Mouse (Mus musculus): ENCODE results near the gene Rubcn.
"Not testable (repeated sequence)": the region's sequence is repeated elsewhere in the genome, so short reads cannot be mapped to it uniquely, and the experiment has no call there.

The Rubcn gene
- long read RNA-seq, experiment 1, full-length matches to known transcripts: 2 of 6 reads
- long read RNA-seq, experiment 1, partial matches to known transcripts: 1 of 6 reads
- long read RNA-seq, experiment 1, other reads (novel, unspliced or antisense): 3 of 6 reads
- long read RNA-seq, experiment 2, full-length matches to known transcripts: 2 of 4 reads
- long read RNA-seq, experiment 2, partial matches to known transcripts: 1 of 4 reads
- long read RNA-seq, experiment 2, other reads (novel, unspliced or antisense): 1 of 4 reads

DNA sequence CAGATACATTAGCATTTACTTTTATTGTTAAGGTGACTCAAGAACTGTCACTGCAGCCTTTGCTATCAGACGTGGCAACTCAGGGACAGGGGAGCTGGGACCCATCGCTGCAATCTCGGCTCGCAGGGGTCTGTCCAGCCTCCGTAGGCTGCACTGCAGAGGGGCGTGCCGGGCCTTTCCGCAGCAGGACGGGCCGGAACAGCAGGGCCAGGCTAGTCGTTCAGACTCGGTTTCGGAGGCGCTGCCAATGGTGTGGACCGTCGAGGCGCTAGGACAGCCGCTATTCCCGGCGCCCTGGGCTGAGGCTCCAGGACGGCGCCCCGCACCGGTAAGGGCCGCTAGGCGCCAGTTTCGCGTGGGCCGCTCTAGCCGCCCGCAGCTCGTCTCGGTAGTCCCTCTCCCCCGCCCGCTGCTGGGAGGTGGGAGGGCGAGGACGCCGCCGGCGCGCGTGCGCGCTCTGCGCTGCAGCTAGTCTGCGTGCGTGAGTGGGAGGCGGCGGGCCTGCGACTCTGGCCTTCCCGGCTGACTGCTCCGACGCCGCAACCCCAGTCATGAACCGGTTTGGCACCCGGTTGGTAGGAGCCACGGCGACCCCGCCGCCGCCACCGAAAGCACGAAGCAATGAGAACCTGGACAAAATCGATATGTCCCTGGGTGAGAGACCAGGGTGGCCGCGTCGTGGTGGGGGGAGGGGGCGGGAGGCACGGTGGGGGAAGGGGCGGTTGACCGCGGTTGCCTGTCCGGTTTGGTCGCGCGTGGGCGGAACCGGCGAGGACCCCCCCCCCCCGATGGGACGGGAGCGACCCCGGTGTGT lies at the start of gene Rubcn, which contains the start of gene Fyttd1:
Gene Rubcn (minus strand): TSS at position 424 of the 814 bp plus-strand sequence.
Gene Fyttd1 (plus strand): TSS at position 158 of the 814 bp plus-strand sequence.
- intact Hi-C loops (cut with DNase I): no loop called here

DNA sequence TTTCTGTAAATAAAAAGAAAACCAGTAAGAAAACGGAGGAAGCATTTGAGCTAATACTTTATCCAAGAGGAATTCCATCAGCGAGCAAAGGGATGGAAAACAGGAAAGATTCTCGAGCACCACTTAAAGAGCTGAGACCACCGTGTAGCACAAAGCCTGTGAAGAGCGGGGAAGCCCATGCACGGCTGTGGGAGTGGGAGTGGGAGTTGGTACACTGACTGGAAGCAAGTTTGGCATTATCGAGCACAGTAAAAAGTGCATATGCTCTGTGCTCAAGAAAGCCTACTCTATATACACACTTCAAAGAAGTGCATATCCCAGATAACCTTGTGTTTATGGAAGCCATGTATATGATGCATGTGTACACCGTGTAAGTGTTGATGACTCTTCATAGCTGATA lies 49.5 kb upstream of the Rubcn start:
- intact Hi-C loops (cut with DNase I): no loop called here

- intact Hi-C loops (cut with DNase I): not testable (repeated sequence)
Measured at GRCm38 (mm10) chr16:32926629-32927028, 49.1 kb upstream of the Rubcn start.

DNA sequence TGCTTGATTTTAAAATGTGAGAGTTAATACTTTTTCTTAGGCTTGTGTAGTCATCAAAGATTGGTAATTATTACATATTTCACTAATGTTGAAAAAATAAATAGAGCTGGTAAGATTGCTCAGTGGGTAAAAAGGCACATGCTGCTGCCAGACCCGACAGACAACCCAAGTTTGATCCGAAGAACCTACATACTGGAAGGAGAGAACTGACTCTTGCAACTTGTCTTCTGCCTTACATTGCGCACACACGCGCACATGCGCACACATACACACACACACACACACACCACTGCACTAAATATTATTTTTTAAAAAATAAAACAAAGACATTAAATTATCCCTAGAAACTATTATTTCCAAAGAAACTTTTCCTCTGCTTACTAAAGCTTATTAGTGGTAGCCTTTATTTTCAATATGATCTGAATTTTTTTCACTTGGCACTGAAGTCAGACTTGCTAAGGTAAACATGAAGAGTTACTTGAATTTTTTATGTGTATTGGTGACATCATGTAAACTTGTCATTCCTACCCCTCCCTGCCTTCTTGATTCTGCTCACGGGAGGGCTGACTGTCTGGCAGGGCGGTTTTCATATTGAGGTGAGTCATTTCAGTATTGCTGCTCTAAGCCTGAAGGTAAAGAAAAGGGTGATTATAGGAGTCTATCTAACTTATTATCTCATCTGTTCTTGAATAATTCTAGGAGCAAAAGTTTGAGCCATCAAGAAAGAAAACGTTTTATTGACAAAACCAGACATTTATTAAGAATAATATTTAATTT lies 37.9 kb upstream of the Rubcn start:
- intact Hi-C loops (cut with DNase I): no loop called here

DNA sequence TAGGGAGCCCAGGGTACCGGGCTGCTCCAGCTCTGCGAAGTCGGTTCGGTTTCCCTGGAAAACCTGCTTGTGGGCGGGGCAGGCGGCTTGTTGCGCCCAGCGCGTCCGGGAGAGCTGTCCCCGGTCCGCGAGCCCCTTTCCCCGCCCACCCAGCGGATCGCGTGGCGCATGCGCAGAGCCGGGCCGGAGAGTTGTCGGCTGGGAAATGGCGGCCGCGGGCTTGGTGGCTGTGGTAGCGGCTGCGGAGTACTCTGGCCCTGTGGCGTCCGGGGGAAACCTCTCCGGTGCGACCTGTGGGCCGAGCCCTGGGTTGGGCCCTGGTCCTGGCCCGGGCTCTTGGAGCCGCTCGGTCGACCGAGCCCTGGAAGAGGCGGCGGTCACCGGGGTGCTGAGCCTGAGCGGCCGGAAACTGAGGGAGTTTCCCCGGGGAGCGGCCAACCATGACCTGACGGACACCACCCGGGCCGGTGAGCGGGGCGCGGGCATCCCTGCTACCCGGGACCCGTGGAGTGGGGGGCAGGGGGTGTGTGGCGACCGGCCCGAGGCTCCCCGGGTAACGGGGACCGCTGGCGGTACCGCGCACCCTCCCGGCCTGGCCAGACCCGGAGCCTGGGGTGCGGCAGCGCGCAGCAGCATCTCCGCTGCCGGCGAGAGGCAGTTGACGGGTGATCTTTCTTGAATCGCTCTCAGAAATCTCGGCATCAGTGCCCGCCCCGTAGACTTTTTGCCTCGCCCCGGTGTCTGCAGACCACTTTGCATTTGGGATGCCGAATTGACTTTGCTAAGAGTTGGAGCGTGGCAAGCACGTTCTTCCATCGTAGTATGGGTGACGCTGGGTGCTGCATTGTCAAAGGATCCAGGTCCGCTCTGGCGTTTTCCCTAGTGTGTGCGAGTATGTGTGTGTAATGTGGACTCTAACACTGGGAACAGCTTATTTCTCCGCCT lies 36.6 kb upstream of the Rubcn start, which contains the start of gene Lrch3:
Gene Lrch3 (plus strand): TSS at position 164 of the 945 bp plus-strand sequence.
- intact Hi-C loops (cut with DNase I): no loop called here

GRCm38 (mm10) chr16:32913212-32913611 lies 35.6 kb upstream of the Rubcn start:
- intact Hi-C loops (cut with DNase I): no loop called here

DNA sequence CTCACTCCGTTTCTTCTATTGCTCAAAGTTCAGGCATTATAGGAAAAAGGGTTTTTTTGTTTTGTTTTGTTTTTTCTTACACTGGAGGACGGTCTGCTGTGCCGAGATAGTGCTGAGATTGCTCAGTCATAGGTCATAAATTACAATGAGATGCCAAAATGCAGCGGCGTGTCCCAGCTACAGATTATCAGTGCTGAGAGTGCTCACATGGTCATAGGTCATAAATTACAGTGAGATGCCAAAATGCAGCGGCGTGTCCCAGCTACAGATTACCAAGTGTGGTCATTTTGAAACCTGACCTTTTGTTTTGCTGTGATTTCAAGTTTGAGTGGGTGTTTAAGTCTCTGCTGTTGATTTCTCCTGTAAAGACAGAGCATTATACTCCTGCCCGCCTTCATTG lies 29.2 kb upstream of the Rubcn start:
- intact Hi-C loops (cut with DNase I): loop anchor here (10.0 kb wide), 1 partner anchor 48 kb away; no protein-coding TSS in a partner anchor

GRCm38 (mm10) chr16:32906186-32906585 lies 28.6 kb upstream of the Rubcn start:
- intact Hi-C loops (cut with DNase I): loop anchor here (10.0 kb wide), 1 partner anchor 49 kb away; no protein-coding TSS in a partner anchor

DNA sequence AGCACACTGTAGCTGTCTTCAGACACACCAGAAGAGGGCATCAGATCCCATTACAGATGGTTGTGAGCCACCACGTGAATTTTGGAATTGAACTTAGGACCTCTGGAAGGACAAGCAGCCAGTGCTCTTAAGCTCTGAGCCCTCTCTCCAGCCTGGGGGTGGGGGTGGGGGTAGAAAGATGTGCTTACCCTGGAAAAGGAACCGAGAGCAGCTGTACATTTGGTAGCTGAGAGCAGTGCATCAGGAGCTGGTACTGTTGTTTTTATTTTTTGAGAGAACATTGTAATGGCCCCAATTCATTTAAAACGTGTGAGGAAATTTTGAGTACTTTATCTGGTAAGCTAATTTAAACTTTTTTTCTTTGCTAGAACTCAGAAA lies 24.5 kb upstream of the Rubcn start:
- intact Hi-C loops (cut with DNase I): loop anchor here (10.0 kb wide), 1 partner anchor 53 kb away; no protein-coding TSS in a partner anchor

DNA sequence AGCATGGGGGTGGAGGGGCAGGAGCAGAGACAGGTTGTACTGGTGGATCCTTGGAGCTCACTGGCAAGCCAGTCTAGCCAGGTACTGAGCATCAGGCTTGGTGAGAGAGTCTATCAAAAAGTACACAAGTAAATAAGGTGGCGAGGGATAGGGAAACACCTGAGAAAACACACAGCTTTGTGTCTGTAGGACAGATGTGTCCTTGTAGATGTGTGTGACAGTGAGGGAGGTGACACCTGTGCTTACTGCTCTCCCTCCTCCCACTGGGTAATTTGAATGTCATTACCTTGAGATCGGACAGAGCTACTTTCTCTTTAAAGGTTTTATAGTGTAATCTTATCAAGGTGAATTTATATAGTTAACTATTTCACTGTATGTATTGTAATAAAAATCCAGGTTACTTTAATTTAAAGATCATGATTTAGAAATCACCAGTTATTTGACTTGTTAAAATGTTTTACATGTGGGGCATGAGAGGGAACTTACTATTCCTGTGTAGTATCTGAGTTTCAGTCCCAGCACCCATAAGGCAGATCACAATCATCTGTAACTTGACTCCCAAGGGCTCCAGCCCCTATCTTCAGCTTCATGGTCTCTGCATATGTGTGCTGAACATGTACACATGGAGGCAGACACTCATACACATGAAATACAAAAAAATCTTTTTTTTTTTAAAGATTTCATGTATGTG lies 23.9 kb upstream of the Rubcn start:
- intact Hi-C loops (cut with DNase I): loop anchor here (10.0 kb wide), 1 partner anchor 53 kb away; no protein-coding TSS in a partner anchor

DNA sequence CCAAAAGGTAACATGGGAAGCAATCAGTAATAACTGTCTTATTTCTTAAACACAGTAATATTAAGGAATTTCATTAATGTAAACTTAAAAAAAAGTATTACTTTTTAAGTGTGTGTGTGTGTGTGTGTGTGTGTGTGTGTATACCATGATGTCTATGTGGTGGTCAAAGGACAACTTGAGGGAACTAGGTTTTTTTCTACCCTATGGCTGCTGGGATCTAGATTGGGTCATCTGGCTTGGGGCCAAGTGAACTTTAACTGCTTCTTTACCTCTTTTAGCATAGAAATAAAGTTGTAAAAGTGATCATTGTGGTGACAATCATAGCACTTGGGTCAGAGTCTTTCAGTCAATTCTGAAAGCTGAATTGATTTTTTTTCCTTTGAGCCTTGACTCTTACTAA lies 18.6 kb upstream of the Rubcn start:
- intact Hi-C loops (cut with DNase I): no loop called here

DNA sequence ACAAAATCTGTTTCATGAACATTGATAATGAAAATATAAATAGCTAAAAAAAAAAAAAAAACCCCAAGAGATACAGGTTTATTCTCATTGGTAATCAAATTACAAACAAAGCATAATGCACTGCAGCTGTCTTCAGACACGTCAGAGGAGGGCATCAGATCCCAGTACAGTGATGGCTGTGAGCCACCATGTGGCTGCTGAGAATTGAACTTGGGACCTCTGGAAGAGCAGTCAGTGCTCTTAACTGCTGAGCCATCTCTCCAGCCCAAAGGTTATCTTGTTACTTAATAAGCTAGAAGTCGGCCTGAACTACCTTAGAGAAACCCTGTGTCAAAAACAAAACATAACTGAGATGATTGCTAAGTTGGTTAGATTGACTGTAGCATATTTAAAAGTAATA lies 12.3 kb upstream of the Rubcn start:
- intact Hi-C loops (cut with DNase I): loop anchor here (5.0 kb wide), 1 partner anchor 78 kb away; the partner anchor contains the start of gene Smbd1

- intact Hi-C loops (cut with DNase I): no loop called here
Measured at GRCm38 (mm10) chr16:32887996-32888395, 10.4 kb upstream of the Rubcn start.

- intact Hi-C loops (cut with DNase I): no loop called here
Measured at GRCm38 (mm10) chr16:32881538-32881937, 4.0 kb upstream of the Rubcn start.

DNA sequence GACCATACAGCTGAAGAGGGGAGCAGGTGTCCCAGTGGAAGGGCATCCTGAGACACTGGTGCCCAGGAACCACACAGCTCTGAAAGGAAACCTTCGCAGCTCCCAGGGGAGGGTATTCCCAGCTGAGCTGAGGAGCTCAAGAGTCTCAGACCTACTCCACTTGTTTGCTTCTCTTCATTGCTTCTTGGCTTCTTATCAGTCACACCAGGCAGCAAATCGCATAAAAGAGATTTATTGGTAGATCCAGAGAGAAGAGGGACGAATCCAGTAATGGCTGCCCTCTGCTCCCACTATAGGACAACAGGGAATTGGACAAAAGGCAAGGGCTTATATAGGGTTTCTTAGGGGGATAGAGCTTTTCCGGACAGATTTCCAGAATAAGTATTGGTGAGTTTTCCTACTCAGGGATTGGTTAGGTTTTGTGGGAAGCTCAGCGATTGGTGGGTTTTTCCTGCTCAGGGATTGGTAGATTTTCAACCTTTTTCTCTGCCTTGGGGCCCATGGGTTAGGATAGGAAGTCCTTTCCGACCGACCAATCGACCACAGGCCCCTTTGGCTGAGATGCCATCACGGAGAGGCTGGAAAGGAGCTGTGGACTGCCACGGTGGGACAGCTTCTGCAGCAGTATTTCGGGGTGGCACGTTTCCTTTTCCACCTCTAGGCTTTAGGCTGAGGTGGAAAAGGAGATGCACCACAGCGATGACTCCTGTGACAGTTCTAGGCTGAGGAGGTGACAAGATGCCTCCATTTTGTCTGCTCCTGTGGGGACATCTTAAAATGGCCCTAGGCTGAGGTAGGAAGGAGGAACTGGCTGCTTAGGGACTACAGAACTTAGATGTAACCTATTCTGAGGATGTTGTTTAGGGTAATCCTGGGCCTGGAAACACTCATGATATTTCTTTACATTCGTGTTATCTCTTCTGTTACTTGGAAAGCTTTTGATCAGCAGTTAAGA lies 1.7 kb upstream of the Rubcn start:
- intact Hi-C loops (cut with DNase I): no loop called here

DNA sequence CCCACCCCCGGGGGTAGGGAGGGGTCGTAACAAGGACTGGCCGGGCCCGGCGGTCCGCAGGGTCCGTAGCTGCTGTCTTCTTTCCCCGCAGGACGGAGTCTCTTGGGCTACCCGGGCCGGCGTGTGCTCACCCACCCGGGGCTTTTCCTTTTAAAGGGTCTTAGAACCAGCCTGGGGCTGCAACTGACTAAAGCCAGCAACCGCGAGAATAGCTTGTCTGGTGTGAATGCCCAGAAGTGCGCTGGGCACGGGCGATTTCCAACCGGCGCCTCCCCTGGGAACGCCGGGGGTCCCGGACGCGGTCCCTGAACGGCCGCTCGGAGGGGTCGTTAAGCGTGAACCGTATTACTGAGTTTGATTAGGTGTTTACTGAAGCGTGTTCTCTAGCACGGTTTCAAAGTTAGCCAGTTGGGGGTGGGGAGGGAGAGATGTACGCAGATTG lies 612 bp upstream of the Rubcn start:
- intact Hi-C loops (cut with DNase I): no loop called here

DNA sequence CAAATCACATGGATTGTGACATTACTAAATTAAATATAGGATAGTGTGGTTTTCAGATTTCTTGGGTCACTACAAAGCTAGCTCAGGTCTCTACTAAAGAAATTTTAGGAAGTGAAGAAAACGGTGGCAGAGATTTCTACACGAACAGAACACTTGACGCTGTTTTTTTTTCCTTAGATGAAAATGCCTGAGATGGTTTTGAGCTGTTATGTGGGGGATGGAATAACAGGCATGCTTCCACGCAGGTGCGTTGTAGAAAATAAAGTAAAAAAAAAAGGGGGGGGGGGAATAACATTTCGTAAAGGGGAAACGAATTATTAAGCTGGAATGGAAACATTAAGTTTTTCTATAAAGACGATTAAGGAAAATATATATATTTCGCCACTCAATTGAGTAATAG lies 735 bp downstream of the Rubcn start:
- intact Hi-C loops (cut with DNase I): no loop called here

GRCm38 (mm10) chr16:32875847-32876246 lies 1.7 kb downstream of the Rubcn start:
- intact Hi-C loops (cut with DNase I): no loop called here
